Mouse (Mus musculus) stomach, postnatal 0 days (tissue): ENCODE results near the gene Kat2b.

Experiments
- CTCF ChIP-seq: IDR thresholded peaks from 2 replicates; pipeline ENCODE4 v1.5.1; 2016; ENCODE audit warnings: antibody characterized with exemption, low read depth, mild to moderate bottlenecking, moderate library complexity
- EP300 ChIP-seq: optimal IDR thresholded peaks from 2 replicates; pipeline ENCODE3; 2016; ENCODE audit warnings: antibody characterized with exemption

- TF ChIP-seq EP300 (no peak), CTCF (no peak)
These were observed 16.1 kb downstream of the Kat2b start for GRCm38 (mm10) chr17:53582805-53583204.
